Mouse (Mus musculus) forelimb bud, embryonic 11.5 days (tissue): ENCODE measurements around the gene Zfp697.
"Not testable (repeated sequence)": the region's sequence is repeated elsewhere in the genome, so short reads cannot be mapped to it uniquely, and the experiment has no call there.

Experiments
- DNase-seq: peaks from one replicate; pipeline ENCODE4 v3.0.0-alpha.2; 2012; ENCODE audit warnings: low read depth, low spot score

The Zfp697 gene

GRCm38 (mm10) chr3:98418991-98419785 lies 36.9 kb downstream of the Zfp697 start:
- no peak for DNase-seq

GRCm38 (mm10) chr3:98419786-98420070 lies 37.5 kb downstream of the Zfp697 start:
- DNase-seq, result no peak

DNA sequence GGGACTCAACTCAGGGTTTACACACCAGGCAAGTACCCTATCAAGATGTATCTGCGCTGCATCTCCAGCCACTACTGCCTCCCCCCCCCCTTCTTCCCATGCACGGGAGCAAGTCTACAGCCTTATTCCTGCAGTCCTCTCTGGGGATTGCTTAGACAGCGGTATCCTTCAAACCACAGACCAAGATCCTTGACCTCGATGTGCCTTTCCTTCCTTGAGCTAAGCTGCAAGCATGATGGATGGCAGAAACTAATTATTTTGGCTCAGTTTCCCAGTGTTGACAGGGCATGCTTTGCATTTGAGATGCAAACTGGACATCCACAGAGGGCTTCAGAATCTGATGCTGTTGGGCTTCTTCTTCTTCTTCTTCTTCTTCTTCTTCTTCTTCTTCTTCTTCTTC lies 40.7 kb downstream of the Zfp697 start:
- DNase-seq, result no peak

- no peak for DNase-seq
Observed at GRCm38 (mm10) chr3:98426749-98427148, 44.5 kb downstream of the Zfp697 start.

- no peak for DNase-seq
Observed at GRCm38 (mm10) chr3:98427260-98427599, 45.0 kb downstream of the Zfp697 start.

GRCm38 (mm10) chr3:98427600-98428448 lies 45.6 kb downstream of the Zfp697 start:
- DNase-seq, result peak; percentile 62

DNA sequence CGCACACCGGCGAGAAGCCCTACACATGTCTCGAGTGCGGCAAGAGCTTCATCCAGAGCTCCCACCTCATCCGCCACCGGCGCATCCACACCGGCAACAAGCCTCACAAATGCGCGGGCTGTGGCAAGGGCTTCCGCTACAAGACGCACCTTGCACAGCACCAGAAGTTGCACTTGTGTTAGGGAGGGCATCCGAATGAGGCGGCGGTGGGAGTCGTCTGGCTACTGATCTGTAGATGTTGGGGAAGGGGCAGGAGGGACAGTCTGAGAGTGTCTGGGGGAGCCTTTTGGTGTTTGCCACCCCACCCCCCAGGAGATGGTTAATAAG lies 46.2 kb downstream of the Zfp697 start:
- DNase-seq, result no peak

DNA sequence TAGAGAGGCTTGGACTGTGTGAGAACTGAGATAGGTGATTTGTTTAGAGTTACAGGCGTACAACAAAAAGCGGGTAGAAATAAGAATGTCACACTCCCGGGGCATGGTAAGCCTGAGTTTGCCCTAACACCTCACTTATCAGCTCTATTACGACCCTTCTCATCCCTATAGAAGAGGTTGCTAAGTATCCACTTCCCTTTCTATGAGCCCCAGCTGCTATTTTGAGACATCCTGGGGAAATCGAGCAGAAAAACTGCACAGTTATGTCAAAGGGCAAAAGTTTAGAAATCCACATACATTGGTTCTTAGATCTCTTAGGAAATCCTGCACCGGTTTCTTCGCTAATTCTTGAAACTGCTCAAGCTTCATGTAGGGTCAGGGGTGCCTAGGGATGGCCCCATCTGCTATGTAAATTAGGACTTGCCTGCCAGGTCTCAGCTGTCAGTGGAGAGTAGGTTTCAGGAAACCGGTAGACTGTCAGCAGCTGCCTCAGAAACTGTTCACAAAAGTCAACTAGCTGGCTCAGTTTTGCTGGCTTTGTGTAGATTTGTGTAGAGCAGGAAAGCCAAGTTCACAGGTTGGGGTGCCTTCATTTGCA lies 46.8 kb downstream of the Zfp697 start:
- no peak for DNase-seq

GRCm38 (mm10) chr3:98434088-98434816 lies 52.0 kb downstream of the Zfp697 start:
- no peak for DNase-seq

- DNase-seq, result no peak
Observed at GRCm38 (mm10) chr3:98435030-98435429, 52.8 kb downstream of the Zfp697 start.

- DNase-seq, result not testable (repeated sequence)
Observed at GRCm38 (mm10) chr3:98442245-98442644, 60.0 kb downstream of the Zfp697 start.

DNA sequence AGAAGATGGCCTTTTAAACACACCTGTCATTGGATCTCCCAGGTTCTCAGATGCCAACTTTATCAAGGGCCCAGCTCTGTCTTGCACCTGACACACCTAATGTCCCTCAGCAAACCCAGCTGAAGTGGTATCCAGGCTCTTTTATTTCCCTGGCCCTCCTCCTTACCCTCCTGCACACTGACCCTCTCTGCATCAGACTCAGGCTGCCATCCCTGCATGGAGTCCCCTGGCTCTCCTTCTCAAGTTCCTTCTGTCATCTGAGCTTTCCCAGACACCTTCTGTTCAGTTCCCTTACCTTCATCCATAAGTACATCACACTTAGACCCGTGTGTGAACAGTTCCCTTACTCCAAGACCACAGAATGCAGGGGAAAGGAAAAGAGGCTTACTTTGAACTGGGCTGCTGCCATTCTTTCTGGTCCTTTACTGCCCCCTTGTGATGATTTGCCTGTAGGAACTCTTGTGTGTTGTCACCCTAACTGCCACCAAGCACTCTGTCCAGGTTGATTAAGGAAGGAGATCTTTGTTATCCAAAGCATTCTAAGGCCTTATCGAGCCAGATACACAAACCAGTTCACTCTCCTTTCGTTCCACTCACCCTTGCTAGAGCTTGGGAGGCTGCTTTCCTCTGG lies 61.0 kb downstream of the Zfp697 start:
- DNase-seq, result not testable (repeated sequence)

DNA sequence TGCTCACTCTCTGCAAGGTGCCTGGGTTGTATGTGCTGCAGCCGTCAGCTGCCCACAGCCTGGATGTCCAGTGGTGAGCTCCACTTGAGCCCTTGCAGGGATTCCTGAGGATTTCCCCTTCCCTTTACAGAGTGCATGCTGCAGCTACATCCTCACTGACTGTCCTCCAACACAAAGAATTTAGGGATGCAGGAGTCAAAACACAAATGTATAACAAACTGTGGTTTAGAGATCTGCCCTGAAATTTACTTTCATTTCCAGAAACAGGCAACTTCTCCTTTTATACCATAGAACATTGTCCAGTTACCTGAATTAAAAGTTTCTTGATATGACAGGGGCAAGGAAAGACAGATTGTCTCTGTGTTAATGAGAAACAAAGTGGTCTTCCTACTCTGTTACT lies 61.7 kb downstream of the Zfp697 start:
- not testable (repeated sequence) for DNase-seq

GRCm38 (mm10) chr3:98453786-98454185 lies 71.5 kb downstream of the Zfp697 start:
- not testable (repeated sequence) for DNase-seq

- not testable (repeated sequence) for DNase-seq
Observed at GRCm38 (mm10) chr3:98457026-98457425, 74.8 kb downstream of the Zfp697 start, which contains the start of gene Gm4450. TSS of gene Gm4450 (minus strand) at chr3:98457126.

DNA sequence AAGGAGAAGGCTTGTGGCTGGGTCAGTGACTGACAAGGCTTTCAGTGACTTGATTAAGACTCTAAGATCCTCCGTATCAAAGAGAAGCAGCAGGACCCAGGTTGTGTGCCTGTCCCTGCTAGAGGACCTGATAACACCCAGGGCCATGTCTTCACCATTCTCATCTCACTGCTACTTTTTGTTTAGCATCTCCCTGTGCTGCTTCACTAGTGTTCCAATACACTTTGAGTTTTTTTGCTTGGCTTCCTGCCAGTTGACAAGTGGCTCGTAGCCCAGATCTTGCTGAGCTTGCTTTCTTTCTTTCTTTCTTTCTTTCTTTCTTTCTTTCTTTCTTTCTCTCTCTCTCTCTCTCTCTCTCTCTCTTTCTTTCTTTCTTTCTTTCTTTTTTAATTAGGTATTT lies 87.1 kb downstream of the Zfp697 start:
- DNase-seq, result not testable (repeated sequence)

DNA sequence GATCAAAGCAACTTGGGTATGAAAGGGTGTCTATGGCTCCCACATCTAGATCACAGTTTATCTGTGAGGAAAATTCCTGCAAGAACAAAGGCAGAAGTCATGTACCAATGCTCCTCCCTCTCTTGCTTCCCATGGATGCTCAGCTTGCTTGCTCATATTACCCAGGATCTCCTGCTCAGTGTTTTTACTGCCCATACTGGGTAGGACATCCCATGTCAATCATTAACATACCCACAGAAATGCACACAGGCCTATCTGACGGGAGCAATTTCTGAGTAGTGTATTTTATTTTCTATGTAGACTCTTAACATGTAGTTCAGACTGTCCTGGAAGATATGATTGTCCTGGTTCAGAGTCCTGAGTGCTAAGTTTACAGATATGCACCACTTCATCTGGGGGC lies 88.8 kb downstream of the Zfp697 start:
- not testable (repeated sequence) for DNase-seq

DNA sequence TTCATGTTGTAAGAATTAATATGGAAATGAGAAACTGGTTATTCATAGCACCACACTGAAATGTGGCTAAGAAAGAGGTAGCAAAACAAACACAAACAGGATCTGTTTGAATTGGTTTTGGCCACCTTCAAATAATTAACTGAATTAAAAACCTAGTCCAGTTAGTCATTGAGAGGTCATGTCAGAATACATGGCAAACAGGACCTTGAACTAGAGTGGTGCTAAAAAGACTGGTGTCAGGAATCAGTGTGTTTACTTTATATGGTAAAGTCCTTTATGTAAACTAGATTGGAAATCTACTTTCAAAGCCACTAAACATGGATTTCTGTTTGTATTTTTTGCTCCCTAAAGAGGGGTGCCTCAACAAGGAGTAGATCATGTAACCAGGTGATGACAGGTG lies 89.2 kb downstream of the Zfp697 start:
- DNase-seq, result not testable (repeated sequence)

- not testable (repeated sequence) for DNase-seq
Observed at GRCm38 (mm10) chr3:98494184-98494583, 111.9 kb downstream of the Zfp697 start.

- not testable (repeated sequence) for DNase-seq
Observed at GRCm38 (mm10) chr3:98495055-98495454, 112.8 kb downstream of the Zfp697 start.

GRCm38 (mm10) chr3:98496762-98497161 lies 114.5 kb downstream of the Zfp697 start:
- not testable (repeated sequence) for DNase-seq
